Mouse (Mus musculus) small intestine, adult 2 months (tissue): ENCODE measurements at regions not wholly inside any gene's neighbourhood (a gene's known extent, or its start where the extent isn't known, plus 50 kb on each side); places are given as distances from the start of the nearest gene placed in this dataset.

Experiments
- H3K27ac ChIP-seq: fragments of 200-500 bp; 2 replicates; pipeline ENCODE4 v1.5.1; 2012; ENCODE audit warnings: low read depth, low read length, control low read depth, inconsistent platforms; ENCODE audit not compliant: insufficient read depth
- H3K27me3 ChIP-seq: fragments of 200-500 bp; 2 replicates; pipeline ENCODE4 v1.6.1; 2012; ENCODE audit warnings: mild to moderate bottlenecking, moderate library complexity, low read length, inconsistent platforms; ENCODE audit not compliant: control insufficient read depth, insufficient read depth
- H3K36me3 ChIP-seq: fragments of 200-500 bp; 2 replicates; pipeline ENCODE4 v1.6.1; 2012; ENCODE audit warnings: mild to moderate bottlenecking, low read length, control low read depth, inconsistent platforms; ENCODE audit not compliant: control insufficient read depth, insufficient read depth
- H3K4me1 ChIP-seq: fragments of 200-500 bp; 2 replicates; pipeline ENCODE4 v1.6.1; 2012; ENCODE audit warnings: low read length, inconsistent platforms, mixed read lengths; ENCODE audit not compliant: control insufficient read depth, insufficient read depth, insufficient read length
- H3K4me3 ChIP-seq: fragments of 200-500 bp; 2 replicates; pipeline ENCODE4 v1.5.1; 2012; ENCODE audit warnings: low read depth, mild to moderate bottlenecking, control low read depth, inconsistent platforms, low read length, moderate library complexity
- CTCF ChIP-seq: fragments of 200-500 bp; IDR thresholded peaks from 2 replicates; pipeline ENCODE4 v1.5.1; 2012; ENCODE audit warnings: low read depth, mild to moderate bottlenecking, control low read depth, inconsistent platforms, low read length, moderate library complexity, mixed read lengths; ENCODE audit not compliant: insufficient replicate concordance, insufficient read length; ENCODE audit errors: extremely low read depth
- POLR2A ChIP-seq: fragments of 200-500 bp; IDR thresholded peaks from 2 replicates; pipeline ENCODE4 v1.6.1; 2012; ENCODE audit warnings: low read depth, mild to moderate bottlenecking, control low read depth, inconsistent platforms, low read length, moderate library complexity
- WGBS: fragments of 180-500 bp; shearing (Covaris S2); methylation state at CpG from one replicate; pipeline ENCODE4 v1.1.7; 2018; 5-methylcytosine and 5-hydroxymethylcytosine counted together

DNA sequence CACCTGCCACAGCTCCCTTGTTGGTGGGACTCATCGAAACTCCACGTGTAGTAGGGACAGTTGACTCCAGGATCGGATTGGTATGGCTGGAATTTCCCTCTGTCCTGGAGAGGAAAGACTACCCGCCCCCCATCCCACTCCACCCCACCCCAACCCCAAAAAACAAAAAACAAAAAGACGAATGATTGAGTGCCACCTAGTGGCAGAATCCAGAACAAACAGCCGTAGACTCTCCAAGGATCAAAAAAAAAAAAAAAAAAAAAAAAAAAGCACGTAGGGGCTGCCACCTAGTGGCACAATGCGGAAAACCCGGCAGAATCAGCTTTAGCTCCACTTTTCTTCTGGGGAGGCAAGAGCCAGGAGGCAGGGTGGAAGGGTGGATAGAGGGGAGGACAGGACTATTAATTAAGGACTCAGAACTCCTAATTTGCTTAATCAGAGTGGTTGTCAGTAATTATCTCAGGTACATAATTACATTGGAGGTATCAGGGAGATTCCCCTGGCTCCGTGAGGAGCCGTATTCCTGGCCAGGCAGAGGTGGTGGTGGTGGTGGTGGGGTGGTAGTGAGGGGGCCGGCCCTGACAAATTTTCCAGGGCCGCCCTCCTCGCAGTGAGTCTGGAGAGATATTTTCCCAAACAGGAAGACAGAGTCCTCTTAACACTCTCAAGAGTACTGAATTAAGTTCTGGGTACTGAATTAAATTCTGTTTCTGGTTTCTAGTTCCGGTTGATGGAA is 104.3 kb downstream of the Nucb2 start:
- Histone ChIP-seq H3K36me3 (no peaks in the 10 kb centered on the region), H3K4me3 (no peak overlapping the region), H3K27ac (no peak overlapping the region), H3K27me3 (no peaks in the 10 kb centered on the region), H3K4me1 (no peaks in the 10 kb centered on the region; the same call in 1 of the 2 replicates)
- TF ChIP-seq CTCF, result peak; percentile 92; the same call in 1 of the 2 replicates
- no peak for TF ChIP-seq POLR2A
- WGBS, result 23% methylated on average over 15 of the region's 15 CpGs

DNA sequence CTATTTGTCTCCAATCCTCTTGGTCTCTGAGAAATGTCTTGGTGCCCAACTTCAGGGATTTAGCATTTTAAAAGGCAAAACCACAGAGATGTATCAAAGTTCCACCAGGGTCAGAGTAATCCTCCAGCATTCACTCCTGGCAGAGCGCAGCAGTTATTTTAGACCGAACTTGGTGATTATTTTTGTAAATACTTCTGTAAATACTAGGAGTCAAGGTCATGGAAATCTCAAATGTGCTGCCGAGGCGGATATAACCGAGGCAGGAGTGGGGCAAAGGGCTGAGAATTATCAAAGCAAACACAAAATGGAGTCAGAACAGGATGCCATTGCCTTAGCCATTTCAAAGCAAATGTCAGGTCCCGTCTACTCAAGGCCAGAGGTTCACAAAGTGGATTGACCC is 105.2 kb downstream of the Nucb2 start:
- H3K4me3 ChIP-seq, result no peak overlapping the region
- no peaks in the 10 kb centered on the region for H3K36me3 ChIP-seq
- TF ChIP-seq POLR2A (no peak), CTCF (no peak)
- no peaks in the 10 kb centered on the region for H3K27me3 ChIP-seq
- WGBS, result 30% methylated on average over 6 of the region's 6 CpGs
- H3K4me1 ChIP-seq, result no peaks in the 10 kb centered on the region; the same call in 1 of the 2 replicates
- H3K27ac ChIP-seq, result no peak overlapping the region

DNA sequence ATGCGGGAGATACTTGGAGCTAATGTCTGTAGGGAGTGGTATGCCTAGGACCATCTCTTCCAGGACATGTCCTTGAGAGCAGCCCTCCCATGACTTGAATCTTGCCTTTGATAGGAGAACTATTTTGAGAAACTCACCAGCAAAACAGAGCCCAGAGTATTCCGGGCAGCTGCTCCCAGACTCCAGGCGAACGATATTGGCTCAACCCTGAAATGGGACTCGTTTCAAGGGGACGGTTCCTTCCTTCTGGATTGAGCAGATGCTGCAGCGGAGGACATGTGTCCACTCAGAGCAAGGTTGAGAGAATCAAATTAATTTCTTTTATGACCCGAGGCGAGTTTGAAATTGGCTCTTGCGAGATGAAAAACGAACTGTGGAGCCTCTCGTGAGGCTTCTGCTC is 105.7 kb downstream of the Nucb2 start:
- TF ChIP-seq CTCF (no peak), POLR2A (no peak)
- Histone ChIP-seq H3K4me1 (no peaks in the 10 kb centered on the region; the same call in 1 of the 2 replicates), H3K4me3 (no peak overlapping the region), H3K36me3 (no peaks in the 10 kb centered on the region), H3K27ac (no peak overlapping the region), H3K27me3 (no peaks in the 10 kb centered on the region)
- 75% methylated on average over 12 of the region's 12 CpGs for WGBS

DNA sequence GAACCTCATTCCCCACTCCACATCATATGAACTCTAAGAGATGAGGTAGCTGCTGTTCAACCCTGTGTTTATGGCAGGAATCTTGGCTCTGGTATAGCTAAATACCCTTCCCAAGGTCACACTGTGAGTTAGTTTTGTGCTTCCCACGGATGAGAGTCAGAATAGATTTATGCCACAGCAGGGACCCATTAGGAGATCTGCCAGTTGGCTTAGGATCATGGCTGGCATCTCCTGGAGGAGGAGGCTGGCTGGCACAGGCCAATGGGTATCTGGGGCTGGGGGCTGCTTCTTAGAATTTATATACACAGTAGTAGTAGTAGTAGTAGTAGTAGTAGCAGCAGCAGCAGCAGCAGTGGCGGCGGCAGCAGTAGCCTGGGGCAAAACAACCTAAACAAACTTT is 111.8 kb downstream of the Nucb2 start:
- Histone ChIP-seq H3K4me3 (no peak overlapping the region), H3K27ac (no peak overlapping the region), H3K27me3 (no peaks in the 10 kb centered on the region), H3K4me1 (no peaks in the 10 kb centered on the region), H3K36me3 (no peaks in the 10 kb centered on the region)
- TF ChIP-seq POLR2A, result no peak
- 66% methylated on average over 3 of the region's 3 CpGs for WGBS

DNA sequence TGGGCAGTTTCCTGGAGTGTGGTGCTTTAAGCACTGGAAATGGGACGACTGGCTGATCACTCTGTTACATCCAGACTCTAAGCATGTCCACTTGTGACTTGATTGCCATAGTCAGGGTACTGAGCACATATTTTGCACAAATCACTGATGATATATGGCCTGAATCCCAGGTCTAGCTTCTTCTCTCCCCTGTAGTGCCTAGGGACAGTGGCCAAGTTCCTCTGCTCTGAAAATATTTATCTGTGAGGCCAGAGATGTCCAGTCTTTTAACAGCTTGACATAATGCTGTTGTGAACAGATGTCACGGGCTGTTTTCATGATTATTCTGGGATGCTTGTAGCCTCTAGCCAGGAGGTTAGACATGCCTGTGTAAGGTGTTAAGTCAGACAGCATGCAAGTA is 115.5 kb downstream of the Nucb2 start:
- H3K4me3 ChIP-seq, result no peak overlapping the region
- H3K27ac ChIP-seq, result no peak overlapping the region
- no peak for TF ChIP-seq POLR2A
- TF ChIP-seq CTCF, result no peak
- no peaks in the 10 kb centered on the region for H3K36me3 ChIP-seq
- no peaks in the 10 kb centered on the region for H3K27me3 ChIP-seq
- H3K4me1 ChIP-seq, result no peaks in the 10 kb centered on the region
- WGBS, result 65% methylated on average over 2 of the region's 2 CpGs

DNA sequence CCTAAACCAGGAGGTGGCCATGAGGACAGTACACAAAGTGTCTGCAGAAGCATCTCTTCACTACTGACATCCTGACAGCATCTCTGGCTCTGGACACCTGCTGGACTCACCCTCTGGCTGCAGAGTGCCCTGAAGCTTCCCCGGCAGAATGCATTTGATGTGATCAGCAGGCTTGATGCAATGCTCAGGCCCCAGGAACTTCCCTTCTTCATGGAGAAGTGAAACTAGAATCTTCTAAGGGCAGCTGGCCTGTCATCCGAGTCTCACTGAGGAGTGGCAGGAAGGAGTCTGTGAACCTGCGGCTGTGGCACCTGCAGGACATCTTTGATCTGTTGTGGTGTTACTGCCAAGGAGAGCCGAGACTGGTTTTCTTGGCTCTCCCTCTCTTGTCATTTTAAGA is 116.2 kb downstream of the Nucb2 start:
- no peaks in the 10 kb centered on the region for H3K4me1 ChIP-seq
- no peaks in the 10 kb centered on the region for H3K27me3 ChIP-seq
- WGBS, result 42% methylated on average over 4 of the region's 4 CpGs
- TF ChIP-seq POLR2A, result no peak
- TF ChIP-seq CTCF, result no peak
- no peak overlapping the region for H3K27ac ChIP-seq
- no peaks in the 10 kb centered on the region for H3K36me3 ChIP-seq
- H3K4me3 ChIP-seq, result no peak overlapping the region

DNA sequence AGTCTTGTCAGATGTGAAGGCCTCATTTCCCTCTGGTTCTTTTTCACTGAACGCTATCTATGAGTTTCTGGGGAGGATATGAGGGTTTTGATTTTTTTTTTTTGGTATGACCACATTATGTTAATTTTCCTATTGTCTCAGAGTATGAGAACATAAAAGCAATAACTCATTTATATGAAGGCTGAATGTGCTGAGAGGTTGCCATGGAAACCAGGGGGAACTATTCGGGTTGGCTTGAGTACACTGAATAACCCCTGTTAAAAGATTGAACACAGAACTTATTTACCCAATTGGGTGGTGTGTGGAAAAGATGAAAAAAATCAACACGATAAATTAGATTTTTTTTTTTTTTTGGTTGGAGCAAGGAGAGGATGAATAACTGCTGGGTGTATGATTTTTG is 129.0 kb downstream of the Nucb2 start:
- Histone ChIP-seq H3K4me1 (no peaks in the 10 kb centered on the region), H3K36me3 (no peaks in the 10 kb centered on the region), H3K4me3 (no peak overlapping the region), H3K27ac (no peak overlapping the region), H3K27me3 (no peaks in the 10 kb centered on the region)
- TF ChIP-seq POLR2A (no peak), CTCF (no peak)
- 45% methylated on average over 3 of the region's 3 CpGs for WGBS

DNA sequence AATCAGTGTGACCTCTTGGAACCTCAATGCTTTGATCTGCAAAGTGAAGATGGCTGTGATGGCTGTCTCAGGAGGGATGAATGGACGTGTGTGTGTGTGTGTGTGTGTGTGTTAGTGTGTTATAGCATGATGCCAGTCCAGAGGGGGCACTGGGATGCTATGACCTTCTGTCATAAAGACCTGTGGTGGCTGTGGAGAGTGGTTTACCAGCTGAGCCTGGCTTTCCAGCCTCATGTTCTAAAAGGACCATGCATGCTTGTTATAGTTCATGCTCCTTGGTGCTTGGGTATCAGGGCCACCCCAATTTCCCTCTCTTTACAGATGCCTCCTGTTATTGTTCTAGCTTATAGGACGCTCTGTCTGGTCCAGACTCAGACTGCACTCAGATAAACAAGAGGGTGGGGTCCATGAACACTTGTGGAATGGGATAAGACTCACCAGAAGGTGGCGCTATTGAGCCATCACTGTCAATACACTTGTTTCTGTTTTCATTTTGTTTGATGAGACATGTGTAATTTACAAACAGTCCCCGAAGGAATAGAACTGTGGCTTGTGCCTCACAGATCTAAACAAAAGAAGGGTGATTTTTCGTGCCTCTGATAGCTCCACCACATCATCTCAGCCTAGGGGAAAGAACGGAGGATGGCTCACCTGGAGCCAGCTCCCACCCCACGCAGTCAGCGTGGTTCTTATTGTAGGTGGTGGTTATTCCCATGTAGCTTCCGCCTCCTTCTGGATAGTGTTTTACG is 140.9 kb downstream of the Nucb2 start:
- WGBS, result 52% methylated on average over 10 of the region's 10 CpGs
- Histone ChIP-seq H3K4me1 (no peaks in the 10 kb centered on the region), H3K36me3 (no peaks in the 10 kb centered on the region), H3K27ac (no peak overlapping the region), H3K4me3 (no peak overlapping the region), H3K27me3 (no peaks in the 10 kb centered on the region)
- TF ChIP-seq CTCF, result no peak
